Mouse (Mus musculus) T-cell, adult 2 months (primary cell): Measurements from ENCODE around the gene Bmpr2.

Source experiments
- DNase-seq: peaks from one replicate; pipeline ENCODE4 v3.0.0; 2022; ENCODE audit warnings: low spot score

The Bmpr2 gene

GRCm38 (mm10) chr1:59797865-59798264 lies 34.7 kb downstream of the Bmpr2 start:
- no peak for DNase-seq

- DNase-seq, result no peak
These were observed 41.2 kb downstream of the Bmpr2 start for GRCm38 (mm10) chr1:59804363-59804762.

GRCm38 (mm10) chr1:59809921-59810320 lies 46.7 kb downstream of the Bmpr2 start:
- no peak for DNase-seq

- DNase-seq, result no peak
These were observed 49.6 kb downstream of the Bmpr2 start for GRCm38 (mm10) chr1:59812782-59813181.

- no peak for DNase-seq
These were observed 62.2 kb downstream of the Bmpr2 start for GRCm38 (mm10) chr1:59825421-59825820.

- DNase-seq, result no peak
These were observed 63.4 kb downstream of the Bmpr2 start for GRCm38 (mm10) chr1:59826583-59826982.

GRCm38 (mm10) chr1:59829410-59829809 lies 66.2 kb downstream of the Bmpr2 start:
- no peak for DNase-seq

- DNase-seq, result no peak
These were observed 67.0 kb downstream of the Bmpr2 start for GRCm38 (mm10) chr1:59830194-59830593.

- DNase-seq, result no peak
These were observed 70.5 kb downstream of the Bmpr2 start for GRCm38 (mm10) chr1:59833723-59834122.

- DNase-seq, result no peak
These were observed 85.1 kb downstream of the Bmpr2 start for GRCm38 (mm10) chr1:59848327-59848726.

- DNase-seq, result no peak
These were observed 95.8 kb downstream of the Bmpr2 start for GRCm38 (mm10) chr1:59859046-59859445.

- DNase-seq, result no peak
These were observed 98.9 kb downstream of the Bmpr2 start for GRCm38 (mm10) chr1:59862144-59862543.

- DNase-seq, result no peak
These were observed 104.8 kb downstream of the Bmpr2 start for GRCm38 (mm10) chr1:59868041-59868440.

- no peak for DNase-seq
These were observed 110.8 kb downstream of the Bmpr2 start for GRCm38 (mm10) chr1:59874023-59874422.

GRCm38 (mm10) chr1:59878098-59878497 lies 114.9 kb downstream of the Bmpr2 start:
- no peak for DNase-seq

GRCm38 (mm10) chr1:59883349-59884134 lies 120.3 kb downstream of the Bmpr2 start:
- peak; percentile 72 for DNase-seq

- DNase-seq, result no peak
These were observed 123.7 kb downstream of the Bmpr2 start for GRCm38 (mm10) chr1:59886899-59887298.

GRCm38 (mm10) chr1:59888018-59888417 lies 124.8 kb downstream of the Bmpr2 start:
- no peak for DNase-seq

- DNase-seq, result no peak
These were observed 128.0 kb downstream of the Bmpr2 start for GRCm38 (mm10) chr1:59891185-59891584.

GRCm38 (mm10) chr1:59892777-59893176 lies 129.6 kb downstream of the Bmpr2 start:
- no peak for DNase-seq

GRCm38 (mm10) chr1:59894025-59894424 lies 130.8 kb downstream of the Bmpr2 start:
- no peak for DNase-seq

- peak; percentile 14 for DNase-seq
These were observed 132.3 kb downstream of the Bmpr2 start for GRCm38 (mm10) chr1:59895456-59895855.

GRCm38 (mm10) chr1:59897147-59897798 lies 134.1 kb downstream of the Bmpr2 start:
- no peak for DNase-seq

GRCm38 (mm10) chr1:59899679-59900078 lies 136.5 kb downstream of the Bmpr2 start:
- no peak for DNase-seq
